Comparison of ENCODE assay signal across 8 mouse cellular contexts in the genomic region with DNA sequence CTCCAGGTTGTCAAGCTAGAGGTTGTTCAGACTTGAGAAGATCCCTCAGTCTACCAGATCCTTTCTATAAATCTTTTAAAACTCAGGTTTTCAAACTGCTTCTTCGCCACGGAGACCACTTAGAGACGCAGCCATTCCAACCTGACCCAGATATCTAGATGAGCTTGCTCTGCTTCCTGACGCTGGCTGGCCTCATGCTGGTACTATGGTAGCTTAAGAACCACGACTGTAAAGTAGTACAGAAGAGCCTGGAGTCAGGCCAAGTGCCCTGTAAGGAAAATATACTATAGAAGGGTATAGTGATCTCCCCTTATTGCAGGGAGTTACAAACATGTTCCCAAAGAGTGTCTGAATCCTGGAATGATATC. TPM values are rescaled to one million over a fixed set of nuclear protein-coding genes. Genes with fewer than 3 reads are reported as not detected.
DNase-seq lines count a peak whose midpoint lies in the region; ATAC-seq and TF ChIP-seq lines count a peak whose summit lies in the region.

No protein-coding gene starts in this region.

- no peaks in the 10 kb centered on the region for H3K9me3 ChIP-seq in hindbrain, embryonic 15.5 days
- H3K9me3 ChIP-seq in midbrain, postnatal 0 days (ENCODE audit: low read length) = no peaks in the 10 kb centered on the region

- H3K4me3 ChIP-seq in layer of hippocampus, adult 2 months = peak overlapping the region; percentile 68
- H3K4me3 ChIP-seq in cortical plate, adult 2 months (ENCODE audit: insufficient read depth, low read length) = peak overlapping the region; percentile 50
- H3K4me3 ChIP-seq in hindbrain, embryonic 15.5 days = peak overlapping the region; percentile 75
- peak overlapping the region; percentile 69 for H3K4me3 ChIP-seq in midbrain, postnatal 0 days (ENCODE audit: low read depth, low read length)

- H3K27me3 ChIP-seq in hindbrain, embryonic 15.5 days = no peaks in the 10 kb centered on the region; the same call in 1 of the 2 replicates
- H3K27me3 ChIP-seq in midbrain, postnatal 0 days (ENCODE audit: insufficient read depth, low read length) = no peaks in the 10 kb centered on the region

- ATAC-seq in hindbrain, embryonic 15.5 days (ENCODE audit: low FRiP score, low read depth) = no peak
- ATAC-seq in midbrain, postnatal 0 days (ENCODE audit: low FRiP score) = no peak
- no peak for ATAC-seq in activated CD4-positive, CD25-positive, alpha-beta regulatory T cell, adult 4 months

- 10% methylated on average over 5 of the region's 5 CpGs for WGBS in hindbrain, embryonic 15.5 days
- WGBS in midbrain, postnatal 0 days = 5% methylated on average over 5 of the region's 5 CpGs

- no peak overlapping the region for H3K27ac ChIP-seq in layer of hippocampus, adult 2 months
- H3K27ac ChIP-seq in cortical plate, adult 2 months (ENCODE audit: insufficient read depth, low read length) = no peak overlapping the region
- H3K27ac ChIP-seq in hindbrain, embryonic 15.5 days (replicated peaks) = 0 out of 2 replicates have a peak overlapping the region, but pooled peaks have one; percentile 60
- no peak overlapping the region for H3K27ac ChIP-seq in midbrain, postnatal 0 days (ENCODE audit: low read depth, low read length)

- H3K36me3 ChIP-seq in hindbrain, embryonic 15.5 days = no peaks in the 10 kb centered on the region
- no peaks in the 10 kb centered on the region for H3K36me3 ChIP-seq in midbrain, postnatal 0 days (ENCODE audit: insufficient read depth, low read length)

- H3K4me1 ChIP-seq in cortical plate, adult 2 months (ENCODE audit: control insufficient read depth, insufficient read depth, low read length) = no peaks in the 10 kb centered on the region
- H3K4me1 ChIP-seq in hindbrain, embryonic 15.5 days (replicated peaks) = peaks cover 16% of the 10 kb centered on the region; the same call in 1 of the 2 replicates
- H3K4me1 ChIP-seq in midbrain, postnatal 0 days (ENCODE audit: insufficient read depth, low read length) = peaks cover 4% of the 10 kb centered on the region; the same call in 1 of the 2 replicates

- peak overlapping the region; percentile 96 for H3K4me2 ChIP-seq in hindbrain, embryonic 15.5 days
- peak overlapping the region; percentile 83 for H3K4me2 ChIP-seq in midbrain, postnatal 0 days (ENCODE audit: low read depth, low read length, poor library complexity, severe bottlenecking)

- peak overlapping the region; percentile 83 for H3K9ac ChIP-seq in hindbrain, embryonic 15.5 days
- H3K9ac ChIP-seq in midbrain, postnatal 0 days (replicated peaks; ENCODE audit: low read length, poor library complexity, severe bottlenecking) = peak overlapping the region; percentile 65

- DNase-seq in layer of hippocampus, adult 2 months (ENCODE audit: low spot score in 2 of 2) = no peak
- DNase-seq in layer of hippocampus, postnatal 25 days (ENCODE audit: extremely low spot score in 1 of 2, low spot score in 1 of 2) = no peak
- DNase-seq in midbrain, postnatal 0 days (ENCODE audit: low spot score) = peak; percentile 17
- DNase-seq in frontal cortex, postnatal 36 days (ENCODE audit: low spot score in 2 of 2) = no peak
- no peak for DNase-seq in spleen, postnatal 36 days (ENCODE audit: low spot score in 2 of 2)

- TF ChIP-seq POLR2A in cortical plate, adult 2 months (IDR thresholded peaks at IDR 0.05; ENCODE audit: extremely low read depth, insufficient read depth, low read length) = no peak

- TF ChIP-seq CTCF in layer of hippocampus, adult 2 months (conservative IDR thresholded peaks at IDR 0.05) = no peak
- TF ChIP-seq CTCF in cortical plate, adult 2 months (IDR thresholded peaks at IDR 0.05; ENCODE audit: extremely low read depth, insufficient read depth, low read length) = no peak
- TF ChIP-seq CTCF in midbrain, postnatal 0 days (IDR thresholded peaks at IDR 0.05) = no peak

RNA-seq across cellular contexts. Expression of a gene that starts 0.8 kb away (rescaled TPM):
- total RNA-seq in layer of hippocampus, adult 2 months (2021) = 1 to 10 TPM; 4.0 to 4.1 TPM
- 1 to 10 TPM; 3.7 to 4.6 TPM for total RNA-seq in layer of hippocampus, postnatal 25 days (2021)
- polyA plus RNA-seq in cortical plate, adult 2 months (2012; rRNA removed) = 5.0 and 5.4 TPM in 2 replicates
- 7.6 and 8.5 TPM in 2 replicates for polyA plus RNA-seq in hindbrain, embryonic 15.5 days (2015; fragmentation: Nextera tagmentation; extraction: Ambion mirVana)
- total RNA-seq in midbrain, postnatal 0 days (2014; rRNA removed) = 14.8 and 15.2 TPM in 2 replicates
- polyA plus RNA-seq in midbrain, postnatal 0 days (2015; fragmentation: Nextera tagmentation; extraction: Ambion mirVana) = 14.4 and 14.9 TPM in 2 replicates
- polyA plus RNA-seq in activated CD4-positive, CD25-positive, alpha-beta regulatory T cell, adult 4 months (2017; shearing (Covaris generic)) = 1 to 10 TPM; 5.3 to 5.8 TPM
